Comparison of ENCODE assay signal across 9 mouse cellular contexts in genomic region chr15:57600562-57600961, GRCm38 (mm10).
DNase-seq lines count a peak whose midpoint lies in the region; ATAC-seq and TF ChIP-seq lines count a peak whose summit lies in the region.
"Had no signal": no experiment of that assay in that cellular context is flagged by ENCODE, and none has a peak within 500 bp of the region (broad histone marks: within the 10 kb centered on the region; RNA-seq: fewer than 3 reads in every experiment).

No protein-coding gene starts in this region.

- no peaks in the 10 kb centered on the region for H3K27me3 ChIP-seq in kidney, embryonic 16.5 days (ENCODE audit: insufficient read depth, low read length)
- H3K27me3 ChIP-seq in lung, embryonic 15.5 days = no peaks in the 10 kb centered on the region
- H3K27me3 ChIP-seq: stomach, embryonic 15.5 days had no signal

- no peak overlapping the region for H3K27ac ChIP-seq in gastrocnemius, adult 2 months
- H3K27ac ChIP-seq in kidney, embryonic 16.5 days (ENCODE audit: low read length) = no peak overlapping the region
- no peak overlapping the region for H3K27ac ChIP-seq in lung, embryonic 15.5 days
- H3K27ac ChIP-seq: stomach, embryonic 15.5 days had no signal

- H3K9ac ChIP-seq in kidney, embryonic 16.5 days (replicated peaks; ENCODE audit: low read length) = no peak overlapping the region
- no peak overlapping the region for H3K9ac ChIP-seq in lung, embryonic 15.5 days
- H3K9ac ChIP-seq: stomach, embryonic 15.5 days had no signal

- H3K4me2 ChIP-seq in kidney, embryonic 16.5 days (replicated peaks; ENCODE audit: low read depth, low read length) = no peak overlapping the region
- H3K4me2 ChIP-seq in lung, embryonic 15.5 days = no peak overlapping the region
- H3K4me2 ChIP-seq: stomach, embryonic 15.5 days had no signal

- H3K4me1 ChIP-seq in kidney, embryonic 16.5 days (ENCODE audit: insufficient read depth, low read length) = no peaks in the 10 kb centered on the region
- H3K4me1 ChIP-seq in lung, embryonic 15.5 days = no peaks in the 10 kb centered on the region
- H3K4me1 ChIP-seq: stomach, embryonic 15.5 days had no signal

- ATAC-seq in kidney, embryonic 16.5 days (ENCODE audit: low FRiP score, low TSS enrichment) = peak; percentile 78
- peak; percentile 59; the same call in 1 of the 2 replicates for ATAC-seq in lung, embryonic 15.5 days (ENCODE audit: borderline replicate concordance, extremely low read depth, low FRiP score, low TSS enrichment)
- peak; percentile 64 for ATAC-seq in neutrophil, adult 5-6 weeks (ENCODE audit: extremely low read depth, insufficient number of reproducible peaks, low FRiP score, poor library complexity, severe bottlenecking)

- no peaks in the 10 kb centered on the region for H3K36me3 ChIP-seq in kidney, embryonic 16.5 days (ENCODE audit: insufficient read depth, low read length)
- H3K36me3 ChIP-seq in lung, embryonic 15.5 days = no peaks in the 10 kb centered on the region
- H3K36me3 ChIP-seq: stomach, embryonic 15.5 days had no signal

- 11% methylated on average over 6 of the region's 6 CpGs for WGBS in kidney, embryonic 16.5 days
- WGBS in lung, embryonic 15.5 days = 17% methylated on average over 6 of the region's 6 CpGs

- H3K4me3 ChIP-seq in gastrocnemius, adult 2 months = peak overlapping the region; percentile 18; the same call in 1 of the 2 replicates
- no peak overlapping the region for H3K4me3 ChIP-seq in kidney, embryonic 16.5 days (ENCODE audit: low read length)
- no peak overlapping the region for H3K4me3 ChIP-seq in lung, embryonic 15.5 days
- H3K4me3 ChIP-seq: stomach, embryonic 15.5 days had no signal

- peak; percentile 54 for DNase-seq in CD4-positive helper T cell, adult 2 months (ENCODE audit: low read depth, low spot score)
- DNase-seq in Muller cell, postnatal 12 days (ENCODE audit: inconsistent ontology term) = peak; percentile 33
- peak; percentile 57 for DNase-seq in cerebellum, adult 9-11 months
- DNase-seq in gastrocnemius, adult 2 months = peak; percentile 62
- DNase-seq in urinary bladder, postnatal 36 days (ENCODE audit: low spot score in 2 of 2) = peak; percentile 18 to 26

- intact Hi-C loops in gastrocnemius, adult 2 months (cut with DNase I) = loop anchor here (2.0 to 5.0 kb wide), 2 partner anchors 277 to 422 kb away; no protein-coding TSS in a partner anchor

- peak; percentile 94 for TF ChIP-seq CTCF in gastrocnemius, adult 2 months (IDR thresholded peaks at IDR 0.05)

- H3K9me3 ChIP-seq in kidney, embryonic 16.5 days (ENCODE audit: low read length) = no peaks in the 10 kb centered on the region
- H3K9me3 ChIP-seq in lung, embryonic 15.5 days = no peaks in the 10 kb centered on the region
- H3K9me3 ChIP-seq: stomach, embryonic 15.5 days had no signal
